In the genomic region with DNA sequence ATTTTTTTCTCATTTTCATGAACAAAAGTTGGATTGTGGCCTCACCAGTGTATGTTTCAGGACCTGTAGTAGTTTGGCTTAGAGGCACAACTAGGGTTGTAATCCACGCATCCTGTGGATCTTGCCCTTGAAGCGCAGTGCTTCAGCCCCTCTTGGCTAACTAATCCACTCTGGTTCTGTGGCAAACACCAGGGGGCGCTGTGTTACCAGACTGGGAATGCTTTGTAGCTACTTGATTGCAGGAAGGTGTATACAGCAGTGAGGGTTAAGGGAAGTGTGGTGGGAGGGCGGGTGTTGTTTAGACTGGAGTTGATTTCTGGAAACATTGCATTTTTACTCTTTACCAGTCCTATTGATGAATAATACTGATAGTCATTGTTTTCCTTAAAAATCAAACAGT, we compare ENCODE assay signal across 8 mouse cellular contexts.
DNase-seq lines count a peak whose midpoint lies in the region; ATAC-seq lines count a peak whose summit lies in the region.

No protein-coding gene starts in this region.

- WGBS in kidney, embryonic 15.5 days, result 41% methylated on average over 4 of the region's 4 CpGs
- WGBS in forebrain, embryonic 16.5 days, result 35% methylated on average over 4 of the region's 4 CpGs
- WGBS in hindbrain, embryonic 16.5 days, result 37% methylated on average over 4 of the region's 4 CpGs

- H3K4me1 ChIP-seq in kidney, embryonic 15.5 days, result no peaks in the 10 kb centered on the region
- no peaks in the 10 kb centered on the region for H3K4me1 ChIP-seq in forebrain, embryonic 16.5 days (replicated peaks; ENCODE audit: control insufficient read depth, insufficient read depth, low read length)
- H3K4me1 ChIP-seq in hindbrain, embryonic 16.5 days (ENCODE audit: control insufficient read depth, insufficient read depth, low read depth, low read length), result no peaks in the 10 kb centered on the region

- no peak for ATAC-seq in kidney, embryonic 15.5 days (replicated peaks; ENCODE audit: low FRiP score)
- peak; percentile 63; the same call in 1 of the 2 replicates for ATAC-seq in forebrain, embryonic 16.5 days
- peak; percentile 56 for ATAC-seq in hindbrain, embryonic 16.5 days

- H3K27ac ChIP-seq in kidney, embryonic 15.5 days, result no peak overlapping the region
- no peak overlapping the region for H3K27ac ChIP-seq in forebrain, embryonic 16.5 days (ENCODE audit: low read length)
- no peak overlapping the region for H3K27ac ChIP-seq in hindbrain, embryonic 16.5 days (ENCODE audit: low read depth, low read length)

- no peaks in the 10 kb centered on the region for H3K27me3 ChIP-seq in kidney, embryonic 15.5 days
- no peaks in the 10 kb centered on the region for H3K27me3 ChIP-seq in forebrain, embryonic 16.5 days (replicated peaks; ENCODE audit: control insufficient read depth, insufficient read depth, low read length)
- no peaks in the 10 kb centered on the region for H3K27me3 ChIP-seq in hindbrain, embryonic 16.5 days (replicated peaks; ENCODE audit: control insufficient read depth, insufficient read depth, low read length)
- H3K27me3 ChIP-seq in splenic B cell, adult 2 months (ENCODE audit: control insufficient read depth, insufficient read depth, low read length, poor library complexity, severe bottlenecking), result no peaks in the 10 kb centered on the region

- intact Hi-C loops in left cerebral cortex, postnatal 10 days (cut with DNase I), result loop anchor here (5.0 to 10.0 kb wide), 2 partner anchors 92 to 280 kb away; no protein-coding TSS in a partner anchor

- H3K9me3 ChIP-seq in kidney, embryonic 15.5 days (replicated peaks), result no peaks in the 10 kb centered on the region
- H3K9me3 ChIP-seq in forebrain, embryonic 16.5 days (ENCODE audit: control insufficient read depth, low read length), result no peaks in the 10 kb centered on the region
- H3K9me3 ChIP-seq in hindbrain, embryonic 16.5 days (ENCODE audit: control insufficient read depth, low read length), result no peaks in the 10 kb centered on the region

- no peak overlapping the region for H3K9ac ChIP-seq in kidney, embryonic 15.5 days
- no peak overlapping the region for H3K9ac ChIP-seq in forebrain, embryonic 16.5 days (replicated peaks; ENCODE audit: low read depth, low read length)
- H3K9ac ChIP-seq in hindbrain, embryonic 16.5 days (ENCODE audit: low read depth, low read length), result no peak overlapping the region

- no peak overlapping the region for H3K4me3 ChIP-seq in kidney, embryonic 15.5 days (replicated peaks)
- H3K4me3 ChIP-seq in forebrain, embryonic 16.5 days (replicated peaks; ENCODE audit: low read length), result no peak overlapping the region
- no peak overlapping the region for H3K4me3 ChIP-seq in hindbrain, embryonic 16.5 days (ENCODE audit: low read length)

- peaks cover 78% of the 10 kb centered on the region for H3K36me3 ChIP-seq in kidney, embryonic 15.5 days
- H3K36me3 ChIP-seq in forebrain, embryonic 16.5 days (ENCODE audit: control insufficient read depth, insufficient read depth), result peaks cover 23% of the 10 kb centered on the region
- peaks cover 16% of the 10 kb centered on the region for H3K36me3 ChIP-seq in hindbrain, embryonic 16.5 days (ENCODE audit: control insufficient read depth, insufficient read depth, low read length)
- peaks cover 12% of the 10 kb centered on the region for H3K36me3 ChIP-seq in splenic B cell, adult 2 months (ENCODE audit: control insufficient read depth, insufficient read depth, low read length, poor library complexity, severe bottlenecking)

- H3K4me2 ChIP-seq in kidney, embryonic 15.5 days, result no peak overlapping the region
- H3K4me2 ChIP-seq in forebrain, embryonic 16.5 days (ENCODE audit: low read length), result no peak overlapping the region
- H3K4me2 ChIP-seq in hindbrain, embryonic 16.5 days (ENCODE audit: low read length), result no peak overlapping the region

- DNase-seq in kidney, adult 11 months, result peak; percentile 58
- DNase-seq in cerebellum, adult 11 months, result peak; percentile 81
- peak; percentile 67 to 88 for DNase-seq in left cerebral cortex, postnatal 10 days (ENCODE audit: extremely low spot score in 1 of 2, low spot score in 2 of 2)
- peak; percentile 21 to 58 for DNase-seq in monocyte, adult 2 months (ENCODE audit: low read depth in 1 of 2, low spot score in 2 of 2)
- peak; percentile 79 for DNase-seq in splenic B cell, adult 2 months (ENCODE audit: low read depth, low spot score)
